Mouse (Mus musculus): ENCODE results near the gene Bcap29. TPM values are rescaled to one million over a fixed set of nuclear protein-coding genes. Genes with fewer than 3 reads are reported as not detected.
"Not testable (repeated sequence)": the region's sequence is repeated elsewhere in the genome, so short reads cannot be mapped to it uniquely, and the experiment has no call there.

Gene Bcap29
- total RNA-seq, 4 experiments from 2014 or later = 25.1 to 30.6 (median 27.9) TPM

DNA sequence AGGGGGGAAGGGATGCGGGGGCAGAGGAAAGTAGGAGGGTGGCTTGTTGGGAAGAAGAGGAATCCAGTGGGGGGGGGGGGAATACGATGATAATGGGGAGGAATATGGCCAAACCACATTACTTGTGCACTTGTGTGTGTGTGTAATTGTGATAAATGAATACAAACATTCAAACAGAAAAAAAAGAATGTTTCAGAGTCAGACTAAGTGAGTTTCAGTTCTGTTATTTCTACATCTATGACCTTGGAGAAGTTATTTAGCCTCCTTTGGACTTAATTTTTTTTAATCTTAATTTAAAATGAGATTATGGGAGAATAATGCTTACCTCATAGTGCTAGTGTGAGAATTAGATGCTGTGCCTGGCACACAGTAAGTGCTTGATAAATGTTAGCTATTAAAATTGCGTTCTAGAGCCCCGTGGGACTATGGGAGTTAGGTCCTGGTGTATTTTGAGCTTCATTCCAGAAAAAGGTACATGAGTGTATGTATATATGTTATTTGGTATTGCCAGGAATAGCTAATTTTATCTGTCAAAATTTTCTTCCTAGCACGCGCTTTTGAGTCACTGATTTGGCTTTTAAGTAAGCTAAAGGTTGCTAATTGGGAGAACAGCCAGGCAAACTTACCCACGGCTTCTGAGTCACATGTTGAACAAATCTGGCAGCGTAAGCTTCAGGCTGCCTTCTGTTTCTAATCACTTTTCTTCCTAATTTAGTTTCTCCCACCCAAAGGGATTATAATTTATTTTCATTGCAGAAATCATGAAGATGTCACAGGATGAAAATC, 55.6 kb downstream of the Bcap29 start:
- no peak for DNase-seq (ENCODE audit: low spot score in 2 of 2)

DNA sequence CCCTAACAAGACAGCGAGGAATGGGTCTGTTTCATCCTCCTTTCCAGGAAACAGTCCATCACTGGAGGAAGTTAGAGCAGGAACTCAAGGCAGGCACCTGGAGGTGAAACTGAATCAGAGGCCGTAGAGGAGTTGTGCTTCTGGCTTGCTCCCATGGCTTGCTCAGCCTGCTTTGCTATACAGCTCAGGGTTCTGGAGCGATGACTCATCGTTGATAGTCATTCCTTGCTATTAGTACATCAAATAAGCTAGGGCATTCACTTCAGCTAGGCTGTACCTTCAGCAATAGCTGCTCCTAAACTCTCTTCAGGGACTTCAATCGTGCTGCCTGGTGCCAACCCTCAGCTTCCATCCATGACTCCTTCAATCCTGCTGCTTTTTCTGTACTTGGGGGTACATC, 60.0 kb downstream of the Bcap29 start:
- no peak for DNase-seq (ENCODE audit: low spot score in 2 of 2)

DNA sequence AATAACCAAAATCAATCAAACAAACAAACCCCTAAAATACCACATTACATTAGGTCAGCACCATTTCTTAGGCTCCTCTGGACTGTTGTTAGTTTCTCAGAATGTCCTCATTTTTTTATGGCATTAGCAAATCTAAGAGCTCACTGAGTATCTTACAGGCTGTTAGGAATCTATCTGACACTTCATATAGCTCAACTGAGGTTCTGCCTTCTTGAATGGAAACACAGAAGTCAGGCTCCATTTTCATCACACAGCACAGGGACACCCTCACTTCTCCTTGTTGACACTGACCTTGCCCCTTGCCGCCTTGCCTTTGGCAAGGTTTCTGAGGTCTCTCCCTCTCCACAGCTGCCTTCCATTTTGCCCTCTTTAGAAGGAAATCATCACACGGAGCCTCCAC, 64.7 kb downstream of the Bcap29 start:
- DNase-seq (ENCODE audit: low spot score in 2 of 2) = no peak

DNA sequence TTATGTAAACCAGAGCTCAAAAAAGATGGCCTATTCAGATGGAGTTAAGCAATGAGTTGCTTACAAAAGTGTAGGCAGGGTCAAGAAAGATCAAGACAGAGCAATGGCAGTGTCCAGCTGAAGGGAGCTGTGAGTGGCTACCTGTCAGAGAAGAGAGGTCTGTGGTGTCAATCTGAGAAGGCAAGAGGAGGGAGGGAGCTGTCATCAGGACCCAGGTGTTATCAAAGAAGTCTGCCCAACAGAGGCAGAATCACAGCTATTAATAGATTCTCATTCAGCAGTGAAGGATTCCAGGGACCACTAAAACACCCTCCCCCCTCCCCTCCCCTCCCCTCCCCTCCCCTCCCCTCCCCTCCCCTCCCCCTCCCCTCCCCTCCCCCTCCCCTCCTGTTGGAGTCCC, 65.8 kb downstream of the Bcap29 start:
- DNase-seq (ENCODE audit: low spot score in 2 of 2) = no peak

DNA sequence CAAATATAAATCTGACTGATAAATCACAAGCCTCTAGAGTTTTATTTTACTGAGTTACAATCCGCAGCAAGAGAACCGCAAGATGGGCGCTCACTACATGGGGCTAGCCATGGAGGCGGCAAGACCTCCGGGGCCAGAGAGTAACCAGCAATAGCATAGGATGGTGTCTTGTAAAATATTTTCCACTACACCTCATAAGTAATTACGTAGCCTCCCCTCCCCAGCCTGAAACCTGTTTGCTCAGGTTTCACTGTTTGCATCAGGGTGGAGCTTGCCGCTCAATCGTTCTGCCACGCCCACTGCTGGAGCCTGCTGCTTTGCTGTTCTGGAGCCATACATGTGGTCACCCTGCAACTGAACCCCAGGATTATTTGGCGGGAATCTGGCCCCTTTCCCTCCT, 66.9 kb downstream of the Bcap29 start:
- DNase-seq (ENCODE audit: low spot score in 2 of 2) = not testable (repeated sequence)

DNA sequence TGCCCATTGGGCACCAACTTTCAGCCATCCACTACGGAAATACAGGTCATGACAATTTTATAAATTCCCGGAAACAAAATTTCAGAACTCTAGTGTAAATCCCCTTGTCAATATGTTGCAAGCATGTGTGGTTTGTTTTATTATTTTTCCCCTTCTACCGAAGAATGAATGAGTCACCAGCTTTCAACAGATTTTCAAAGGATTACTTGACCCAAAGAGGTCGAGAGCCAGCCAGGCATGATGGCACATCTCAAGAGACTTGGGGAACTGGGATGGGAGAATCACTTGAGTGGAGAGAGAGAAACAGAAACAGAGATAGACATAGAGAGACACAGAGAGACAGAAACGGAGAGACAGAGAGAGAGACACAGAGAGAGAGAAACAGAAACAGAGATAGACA, 73.7 kb downstream of the Bcap29 start:
- no peak for DNase-seq (ENCODE audit: low spot score in 2 of 2)

DNA sequence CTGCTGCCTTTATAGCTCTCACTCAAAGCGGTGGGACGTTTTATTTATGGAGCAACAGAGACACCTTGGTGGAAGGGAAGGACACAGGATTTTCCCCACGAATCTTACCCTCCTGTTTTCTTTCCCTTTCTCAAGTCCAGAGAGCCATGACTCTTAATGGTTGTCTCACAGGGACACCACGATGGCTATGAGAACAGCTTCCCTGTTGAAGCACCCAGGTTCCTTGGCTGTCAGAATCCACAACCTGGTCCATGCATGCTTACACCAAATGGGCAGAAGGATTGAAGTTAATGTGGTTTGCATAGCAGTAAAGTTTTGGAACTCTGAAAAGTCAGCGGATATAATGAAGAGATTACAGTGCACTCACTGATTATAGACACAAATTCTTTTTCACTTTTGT, 74.5 kb downstream of the Bcap29 start:
- DNase-seq (ENCODE audit: low spot score in 2 of 2) = no peak

DNA sequence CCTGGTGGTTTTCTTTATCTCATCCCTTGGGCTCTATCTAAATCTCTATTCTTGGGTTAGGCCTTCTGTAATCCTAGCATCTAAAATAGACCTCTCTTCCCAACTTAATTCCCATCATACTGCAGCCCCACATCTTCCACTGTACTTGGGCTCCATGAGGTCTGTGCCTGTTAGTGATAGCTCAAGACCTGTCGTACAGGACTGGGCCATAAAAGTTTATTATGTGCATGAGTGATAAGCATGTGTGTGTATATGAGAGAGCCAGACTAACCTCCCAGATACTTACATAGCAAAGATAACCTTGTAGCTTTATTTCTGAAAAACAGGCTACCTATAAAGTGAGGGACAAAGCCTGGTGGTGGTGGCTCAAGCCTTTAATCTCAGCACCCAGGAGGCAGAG, 80.1 kb downstream of the Bcap29 start:
- no peak for DNase-seq (ENCODE audit: low spot score in 2 of 2)

DNA sequence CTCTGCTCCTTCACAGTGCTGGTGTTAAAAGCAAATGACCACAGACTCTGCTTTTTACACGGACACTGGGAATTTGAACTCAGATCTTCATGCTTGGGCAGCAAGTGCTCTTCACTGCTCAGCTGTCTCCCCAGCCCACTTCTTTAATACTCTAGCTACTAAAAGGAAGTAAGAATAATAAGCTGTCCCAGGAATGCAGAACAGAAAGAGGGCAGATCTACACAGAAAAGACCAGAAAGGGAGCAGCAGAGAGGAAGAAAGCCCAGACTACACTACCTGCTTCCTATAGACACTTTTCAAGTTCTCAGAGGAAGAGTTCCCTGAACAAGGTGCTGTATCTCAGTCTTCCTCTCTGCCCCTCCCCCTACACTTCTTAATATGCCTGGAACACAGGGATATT, 83.2 kb downstream of the Bcap29 start:
- no peak for DNase-seq (ENCODE audit: low spot score in 2 of 2)

DNA sequence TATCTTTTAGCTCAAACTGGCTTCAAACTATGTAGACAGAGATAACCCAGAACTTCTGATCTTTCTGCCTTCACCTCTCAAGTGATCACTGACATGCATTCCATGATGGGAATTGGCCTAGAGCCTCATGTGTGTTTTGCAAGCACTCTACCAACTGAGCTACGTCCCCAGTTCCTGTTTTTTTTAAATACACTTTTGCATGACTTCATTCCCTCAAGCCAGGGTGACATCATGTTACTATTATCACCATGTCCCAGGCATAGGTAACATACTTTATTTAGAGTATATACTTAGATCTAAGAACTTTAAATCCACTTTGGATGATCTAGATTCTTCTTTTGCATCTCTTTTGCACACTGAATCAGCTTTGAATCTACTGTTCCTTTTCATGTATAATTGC, 88.4 kb downstream of the Bcap29 start:
- DNase-seq (ENCODE audit: low spot score in 2 of 2) = no peak

DNA sequence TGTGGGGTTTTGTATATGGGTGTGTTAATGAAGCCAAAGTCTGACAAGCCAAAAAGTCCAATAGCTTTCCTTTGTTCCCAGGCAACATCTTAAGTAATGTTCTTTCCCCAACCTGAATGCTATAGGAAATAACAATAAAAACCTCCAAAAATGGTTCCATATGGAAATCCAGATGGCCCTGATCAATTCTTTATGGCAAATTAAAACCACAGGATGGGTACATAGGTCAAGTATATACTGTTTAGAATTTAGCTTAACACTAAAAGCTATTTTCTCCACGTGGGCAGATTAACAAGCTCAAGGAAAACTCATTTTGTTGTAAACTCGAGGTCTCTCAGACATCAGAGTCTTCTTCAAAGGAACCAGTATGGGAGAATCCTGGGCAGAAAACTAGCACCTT, 89.2 kb downstream of the Bcap29 start:
- no peak for DNase-seq (ENCODE audit: low spot score in 2 of 2)

DNA sequence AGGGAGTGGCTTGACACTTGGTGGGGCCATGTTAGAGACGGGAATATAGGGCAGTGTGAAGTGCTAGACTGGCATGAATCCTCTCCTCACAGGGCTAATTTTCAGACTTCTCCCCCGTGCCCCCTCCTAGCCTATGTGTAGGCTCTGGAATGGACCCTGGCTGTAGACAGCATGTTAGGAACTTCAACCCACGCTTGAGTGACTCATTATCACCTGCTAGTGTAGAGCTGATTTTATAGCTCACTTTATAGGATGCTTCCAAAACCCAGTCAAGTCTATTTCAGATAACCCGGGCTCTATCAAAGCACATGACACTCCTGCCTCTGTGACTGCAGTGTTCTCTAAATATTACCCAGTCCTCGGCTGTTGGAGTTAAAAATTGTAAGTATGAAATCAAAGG, 92.9 kb downstream of the Bcap29 start:
- no peak for DNase-seq (ENCODE audit: low spot score in 2 of 2)

Other genes starting within 250 kb of the Bcap29 start
- not detected for gene Slc26a3, start 243.8 kb downstream of the Bcap29 start, total RNA-seq (2022)
- gene Cbll1, start 135.0 kb downstream of the Bcap29 start, total RNA-seq (2022) = 10 to 100 TPM in 3 of 4 experiments, 1 to 10 TPM in 1; 9.7 to 14.7 (median 12.0) TPM
- not detected for gene Slc26a4, start 74.7 kb downstream of the Bcap29 start, total RNA-seq (2022)
- 1 to 10 TPM; 3.7 to 5.4 (median 4.6) TPM for gene Dus4l, start 20.2 kb upstream of the Bcap29 start, total RNA-seq (2022)
- gene Cog5, start 20.2 kb upstream of the Bcap29 start, total RNA-seq (2022) = 10 to 100 TPM; 33.3 to 44.0 (median 36.5) TPM
- not detected for gene Gpr22, start 79.3 kb upstream of the Bcap29 start, total RNA-seq (2022)